Mouse (Mus musculus) kidney, adult 2 months (tissue): ENCODE measurements around the gene Gys1.

Experiments
- CTCF ChIP-seq: fragments of 200-500 bp; conservative IDR thresholded peaks from 2 replicates; pipeline ENCODE4 v1.5.1; 2011; ENCODE audit warnings: low read depth, mild to moderate bottlenecking, control low read depth, low read length, moderate library complexity, mixed read lengths; ENCODE audit not compliant: insufficient read depth, insufficient read length
- POLR2A ChIP-seq: fragments of 200-500 bp; IDR thresholded peaks from one replicate; pipeline ENCODE4 v1.6.1; 2011; ENCODE audit warnings: low read depth, low read length, control low read depth

- TF ChIP-seq CTCF (no peak), POLR2A (no peak)
These were observed 26.7 kb downstream of the Gys1 start for GRCm38 (mm10) chr7:45461326-45461725.
